Mouse (Mus musculus) embryonic facial prominence, embryonic 14.5 days (tissue): ENCODE data around the gene Clstn2. TPM values are rescaled to one million over a fixed set of nuclear protein-coding genes. Genes with fewer than 3 reads are reported as not detected.
A peak's percentile ranks its signal among the peaks of the same experiment; 100 is the strongest.

Experiments used
- ATAC-seq: fragments of 200-750 bp; cut with Nextera tagmentation; 2 replicates; pipeline ENCODE4 v1.8.0; 2017; ENCODE audit warnings: low read depth, moderate number of reproducible peaks, moderate TSS enrichment
- DNase-seq: peaks from one replicate; pipeline ENCODE4 v3.0.0-alpha.2; 2015; ENCODE audit warnings: low spot score
- H3K27ac ChIP-seq: fragments of 300-500 bp; sonication (generic); replicated peaks from 2 replicates; pipeline ENCODE4 v1.5.1; 2014; ENCODE audit warnings: low read depth, mild to moderate bottlenecking, low read length, moderate library complexity
- H3K27me3 ChIP-seq: fragments of 300-500 bp; sonication (generic); replicated peaks from 2 replicates; pipeline ENCODE4 v1.6.1; 2014; ENCODE audit warnings: low read length; ENCODE audit not compliant: control insufficient read depth, insufficient read depth
- H3K36me3 ChIP-seq: fragments of 300-500 bp; sonication (generic); 2 replicates; pipeline ENCODE4 v1.6.1; 2014; ENCODE audit warnings: low read length, mixed read lengths; ENCODE audit not compliant: control insufficient read depth, insufficient read depth
- H3K4me1 ChIP-seq: fragments of 300-500 bp; sonication (generic); 2 replicates; pipeline ENCODE4 v1.6.1; 2014; ENCODE audit warnings: antibody characterized with exemption, low read length; ENCODE audit not compliant: control insufficient read depth, insufficient read depth
- H3K4me2 ChIP-seq: fragments of 300-500 bp; sonication (generic); 2 replicates; pipeline ENCODE4 v1.6.1; 2014; ENCODE audit warnings: low read depth, mild to moderate bottlenecking, low read length, moderate library complexity, mixed read lengths
- H3K4me3 ChIP-seq: fragments of 300-500 bp; sonication (generic); 2 replicates; pipeline ENCODE4 v1.5.1; 2014; ENCODE audit warnings: low read depth, mild to moderate bottlenecking, low read length
- H3K9ac ChIP-seq: fragments of 300-500 bp; sonication (generic); 2 replicates; pipeline ENCODE4 v1.6.1; 2014; ENCODE audit warnings: low read depth, mild to moderate bottlenecking, low read length, moderate library complexity, mixed read lengths
- H3K9me3 ChIP-seq: fragments of 300-500 bp; sonication (generic); 2 replicates; pipeline ENCODE4 v1.6.1; 2016; ENCODE audit warnings: low read length; ENCODE audit not compliant: control insufficient read depth
- WGBS: fragments of 180-500 bp; shearing (Covaris S2); extraction: QIAGEN DNeasy Blood & Tissue Kit; methylation state at CpG from one replicate; pipeline ENCODE4 v1.1.7; 2014; 5-methylcytosine and 5-hydroxymethylcytosine counted together
- polyA plus RNA-seq: library from polyadenylated mRNA; unstranded; fragments of >200 nt; fragmentation: Nextera tagmentation; extraction: Ambion mirVana; gene quantifications from 2 replicates; pipeline ENCODE4 v1.2.1, GENCODE M21; 2014

Gene Clstn2
- polyA plus RNA-seq, 1 experiment from 2014 or later: 3.8 TPM

GRCm38 (mm10) chr9:98025548-98025947, 7.4 kb downstream of the Clstn2 start:
- WGBS: 88% methylated on average over 3 of the region's 3 CpGs
- H3K9me3 ChIP-seq: no peaks in the 10 kb centered on the region
- H3K4me3 ChIP-seq: no peak overlapping the region
- no peak overlapping the region for H3K9ac ChIP-seq
- no peaks in the 10 kb centered on the region for H3K4me1 ChIP-seq
- ATAC-seq: no peak
- H3K36me3 ChIP-seq: no peaks in the 10 kb centered on the region
- H3K27ac ChIP-seq: no peak overlapping the region
- no peak overlapping the region for H3K4me2 ChIP-seq
- no peak for DNase-seq
- H3K27me3 ChIP-seq: no peaks in the 10 kb centered on the region

DNA sequence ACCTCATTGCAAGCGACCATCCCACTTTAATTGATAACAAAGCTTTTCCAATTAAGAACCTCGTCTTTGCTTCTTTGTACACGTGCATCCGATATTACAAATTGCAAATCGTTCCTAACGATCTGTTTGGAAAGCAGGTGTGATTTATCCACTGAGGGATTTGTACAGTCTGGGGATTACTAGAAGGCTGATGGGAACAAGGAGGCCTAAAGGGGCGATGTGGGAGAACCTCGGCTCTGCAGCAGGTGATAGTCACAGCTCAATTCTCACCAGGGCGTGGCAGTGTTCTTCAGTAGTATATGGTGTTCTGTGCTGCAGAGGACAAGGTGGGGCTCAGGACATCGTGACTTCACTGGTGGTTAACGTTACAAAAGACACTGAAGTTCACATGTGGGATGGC, 9.9 kb downstream of the Clstn2 start:
- Histone ChIP-seq H3K4me1 (no peaks in the 10 kb centered on the region), H3K9me3 (no peaks in the 10 kb centered on the region), H3K36me3 (no peaks in the 10 kb centered on the region), H3K4me2 (no peak overlapping the region), H3K27me3 (no peaks in the 10 kb centered on the region), H3K4me3 (no peak overlapping the region), H3K27ac (no peak overlapping the region), H3K9ac (no peak overlapping the region)
- peak; percentile 26 for DNase-seq
- WGBS: 83% methylated on average over 11 of the region's 11 CpGs
- peak; percentile 67; the same call in 1 of the 2 replicates for ATAC-seq

DNA sequence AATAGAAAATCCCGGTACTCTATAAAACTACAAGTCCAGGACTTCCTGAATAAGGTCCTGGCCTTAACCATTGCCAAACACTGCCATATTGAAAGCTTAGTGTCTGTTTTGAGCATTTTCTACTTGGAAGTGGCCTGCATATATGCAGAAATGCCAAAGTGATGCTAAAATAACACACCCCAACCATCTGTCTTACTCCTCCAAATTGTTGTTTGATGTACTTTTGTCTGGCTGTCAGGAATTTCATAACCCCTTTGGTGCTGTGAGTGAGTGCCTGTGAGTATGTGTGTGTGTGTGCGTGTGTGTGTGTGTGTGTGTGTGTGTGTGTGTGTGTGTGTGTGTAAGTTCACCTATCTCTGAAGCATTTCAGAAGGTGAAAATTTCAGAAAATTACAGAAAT, 13.1 kb downstream of the Clstn2 start:
- DNase-seq: no peak
- no peaks in the 10 kb centered on the region for H3K9me3 ChIP-seq
- no peaks in the 10 kb centered on the region for H3K27me3 ChIP-seq
- H3K9ac ChIP-seq: no peak overlapping the region
- H3K36me3 ChIP-seq: no peaks in the 10 kb centered on the region
- no peak overlapping the region for H3K27ac ChIP-seq
- no peak overlapping the region for H3K4me3 ChIP-seq
- 67% methylated on average over 2 of the region's 2 CpGs for WGBS
- H3K4me1 ChIP-seq: no peaks in the 10 kb centered on the region
- ATAC-seq: no peak
- no peak overlapping the region for H3K4me2 ChIP-seq

GRCm38 (mm10) chr9:98018687-98019086, 14.3 kb downstream of the Clstn2 start:
- no peak overlapping the region for H3K4me2 ChIP-seq
- no peak overlapping the region for H3K27ac ChIP-seq
- no peak overlapping the region for H3K9ac ChIP-seq
- no peaks in the 10 kb centered on the region for H3K27me3 ChIP-seq
- no peaks in the 10 kb centered on the region for H3K9me3 ChIP-seq
- H3K4me3 ChIP-seq: no peak overlapping the region
- ATAC-seq (no peak), DNase-seq (no peak)
- H3K36me3 ChIP-seq: no peaks in the 10 kb centered on the region
- no peaks in the 10 kb centered on the region for H3K4me1 ChIP-seq
- WGBS: 88% methylated on average over 5 of the region's 5 CpGs

DNA sequence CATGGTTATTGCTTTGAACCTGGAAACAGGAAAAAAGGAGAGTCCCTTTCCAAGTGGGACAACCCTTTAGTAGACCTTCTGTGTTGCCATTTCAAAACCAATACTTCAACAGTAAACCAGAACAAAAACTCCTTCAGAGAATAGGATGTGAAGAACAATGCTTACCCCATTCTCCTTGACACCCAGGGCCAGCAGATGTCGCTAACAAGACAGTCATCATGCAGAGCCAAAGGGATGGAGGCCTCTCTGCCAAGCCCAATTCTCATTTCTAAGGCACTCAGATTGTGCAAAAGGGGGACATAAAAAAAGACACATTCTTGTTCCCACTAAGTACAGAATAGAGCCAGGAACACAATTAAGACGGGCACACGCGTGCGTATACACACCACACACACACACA, 16.4 kb downstream of the Clstn2 start:
- ATAC-seq (no peak), DNase-seq (no peak)
- no peaks in the 10 kb centered on the region for H3K36me3 ChIP-seq
- H3K27me3 ChIP-seq: no peaks in the 10 kb centered on the region
- H3K4me1 ChIP-seq: no peaks in the 10 kb centered on the region
- H3K9ac ChIP-seq: no peak overlapping the region
- no peak overlapping the region for H3K4me3 ChIP-seq
- WGBS: 80% methylated on average over 5 of the region's 5 CpGs
- no peak overlapping the region for H3K27ac ChIP-seq
- no peak overlapping the region for H3K4me2 ChIP-seq
- H3K9me3 ChIP-seq: no peaks in the 10 kb centered on the region

- WGBS: 73% methylated on average over 5 of the region's 5 CpGs
- no peaks in the 10 kb centered on the region for H3K4me1 ChIP-seq
- no peak overlapping the region for H3K4me2 ChIP-seq
- ATAC-seq (no peak), DNase-seq (no peak)
- H3K27me3 ChIP-seq: no peaks in the 10 kb centered on the region
- H3K9me3 ChIP-seq: no peaks in the 10 kb centered on the region
- H3K36me3 ChIP-seq: no peaks in the 10 kb centered on the region
- no peak overlapping the region for H3K9ac ChIP-seq
- no peak overlapping the region for H3K27ac ChIP-seq
- no peak overlapping the region for H3K4me3 ChIP-seq
These were observed 36.6 kb downstream of the Clstn2 start for GRCm38 (mm10) chr9:97996349-97996748.

- Histone ChIP-seq H3K9me3 (no peaks in the 10 kb centered on the region), H3K9ac (no peak overlapping the region), H3K4me3 (no peak overlapping the region), H3K4me2 (no peak overlapping the region), H3K27ac (no peak overlapping the region), H3K4me1 (no peaks in the 10 kb centered on the region), H3K36me3 (no peaks in the 10 kb centered on the region), H3K27me3 (no peaks in the 10 kb centered on the region)
- ATAC-seq (peak; percentile 80), DNase-seq (peak; percentile 50)
- 64% methylated on average over 4 of the region's 4 CpGs for WGBS
These were observed 37.3 kb downstream of the Clstn2 start for GRCm38 (mm10) chr9:97995723-97996122.

- no peak overlapping the region for H3K4me2 ChIP-seq
- no peaks in the 10 kb centered on the region for H3K9me3 ChIP-seq
- H3K36me3 ChIP-seq: no peaks in the 10 kb centered on the region
- H3K27ac ChIP-seq: no peak overlapping the region
- no peaks in the 10 kb centered on the region for H3K27me3 ChIP-seq
- ATAC-seq (no peak), DNase-seq (peak; percentile 21)
- H3K4me3 ChIP-seq: no peak overlapping the region
- no peaks in the 10 kb centered on the region for H3K4me1 ChIP-seq
- no peak overlapping the region for H3K9ac ChIP-seq
- WGBS: 43% methylated on average over 4 of the region's 4 CpGs
These were observed 40.9 kb downstream of the Clstn2 start for GRCm38 (mm10) chr9:97992131-97992530.

- Histone ChIP-seq H3K4me1 (no peaks in the 10 kb centered on the region), H3K4me3 (no peak overlapping the region), H3K4me2 (no peak overlapping the region), H3K9me3 (no peaks in the 10 kb centered on the region), H3K9ac (no peak overlapping the region), H3K36me3 (no peaks in the 10 kb centered on the region), H3K27me3 (no peaks in the 10 kb centered on the region), H3K27ac (no peak overlapping the region)
- WGBS: 85% methylated on average over 3 of the region's 3 CpGs
- DNase-seq (no peak), ATAC-seq (no peak)
These were observed 55.6 kb downstream of the Clstn2 start for GRCm38 (mm10) chr9:97977339-97977738.
